Mouse (Mus musculus) bone marrow, adult 2 months (tissue): Measurements from ENCODE around the gene Ugt1a6b.

ENCODE experiments used
- CTCF ChIP-seq: fragments of 200-500 bp; IDR thresholded peaks from 2 replicates; pipeline ENCODE4 v1.5.1; 2011; ENCODE audit warnings: low read length, control low read depth; ENCODE audit not compliant: control insufficient read depth, insufficient read depth
- POLR2A ChIP-seq: fragments of 200-500 bp; IDR thresholded peaks from 2 replicates; pipeline ENCODE4 v1.6.1; 2011; ENCODE audit warnings: low read depth, mild to moderate bottlenecking, control low read depth, low read length, borderline replicate concordance; ENCODE audit not compliant: control insufficient read depth

DNA sequence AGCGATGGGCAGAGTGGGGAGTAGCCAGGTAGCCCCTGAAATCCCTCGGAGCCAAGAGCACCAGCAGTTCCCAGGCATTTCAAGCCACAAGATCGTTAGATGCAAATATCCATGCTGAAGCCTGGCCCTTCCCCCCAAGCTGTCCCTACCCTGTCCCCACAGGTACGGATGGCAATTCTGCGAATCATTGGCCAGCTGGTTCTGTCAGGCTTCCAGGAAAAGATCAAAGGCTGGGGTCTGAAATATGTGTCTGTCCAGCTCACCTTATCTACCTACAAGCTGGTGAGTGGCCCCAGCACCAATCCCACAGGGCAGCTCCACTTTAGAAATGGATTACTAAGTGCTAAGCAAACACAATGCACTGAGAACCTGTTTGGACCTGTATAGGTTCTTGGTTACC lies 134.3 kb downstream of the Ugt1a6b start:
- no peak for TF ChIP-seq CTCF
- no peak for TF ChIP-seq POLR2A
